Mouse (Mus musculus): ENCODE data around the gene Tspo. TPM values are rescaled to one million over a fixed set of nuclear protein-coding genes. Genes with fewer than 3 reads are reported as not detected.

Gene Tspo
- total RNA-seq (2021) (100 to 1,000 TPM; 298 to 606 TPM), polyA plus RNA-seq (2012; rRNA removed) (1,564 and 1,830 TPM in 2 replicates)
- long read RNA-seq, transcript Tspo-201 (4 exons, 837 nt) = major isoform, 509 of 554 reads
- long read RNA-seq, partial matches to known transcripts = 32 of 554 reads
- long read RNA-seq, other reads (novel, unspliced or antisense) = 13 of 554 reads

DNA sequence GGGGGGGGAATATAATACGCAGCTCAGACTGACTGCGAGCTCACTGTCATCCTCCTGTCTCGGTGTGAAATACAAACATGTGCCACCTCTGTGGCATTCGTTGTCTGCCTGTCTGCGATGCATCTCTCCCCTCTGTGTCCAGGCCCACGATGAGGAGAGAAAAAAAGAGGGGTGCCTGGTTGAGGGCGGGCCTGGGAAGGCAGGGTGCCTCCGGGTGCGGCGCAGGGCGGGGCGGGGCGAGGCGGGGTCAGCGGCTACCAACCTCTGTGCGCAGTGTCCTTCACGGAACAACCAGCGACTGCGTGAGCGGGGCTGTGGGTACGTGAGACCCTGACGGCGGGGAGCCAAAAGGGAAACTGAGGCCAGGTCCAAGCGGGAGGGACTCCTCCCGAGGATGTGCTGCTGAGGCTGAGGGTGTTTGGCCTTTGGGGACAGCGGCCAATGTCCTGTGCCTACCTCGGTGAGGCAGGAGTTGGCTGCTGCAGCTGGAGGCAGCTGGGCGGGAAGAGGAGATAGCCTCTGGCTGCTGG is at the start of gene Tspo, which contains the start of gene Mcat:
Gene Tspo (plus strand): TSS at position 266 of the 530 bp plus-strand sequence.
Gene Mcat (minus strand): TSS at position 461 of the 530 bp plus-strand sequence.
- DNase-seq = peak; percentile 93

DNA sequence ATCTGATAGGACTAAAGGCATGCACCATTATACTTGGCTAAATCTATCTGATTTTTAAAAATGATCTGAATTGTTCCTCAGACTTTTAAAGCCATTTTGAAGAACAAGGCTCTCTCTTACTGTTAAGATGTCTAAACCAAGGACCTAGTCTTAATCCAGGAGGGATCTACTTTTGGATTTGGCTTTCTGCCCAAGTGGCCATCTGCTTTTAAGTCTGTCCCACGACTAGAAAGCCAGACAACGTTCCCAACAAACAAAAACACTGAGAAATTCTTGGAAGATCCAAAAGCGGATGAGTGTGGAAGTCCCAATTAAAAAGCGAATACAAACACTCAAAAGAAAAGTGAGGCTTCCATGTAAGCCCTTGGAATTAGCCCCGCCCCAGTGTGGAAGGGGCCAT is 48.4 kb upstream of the Tspo start:
- no peak for DNase-seq

DNA sequence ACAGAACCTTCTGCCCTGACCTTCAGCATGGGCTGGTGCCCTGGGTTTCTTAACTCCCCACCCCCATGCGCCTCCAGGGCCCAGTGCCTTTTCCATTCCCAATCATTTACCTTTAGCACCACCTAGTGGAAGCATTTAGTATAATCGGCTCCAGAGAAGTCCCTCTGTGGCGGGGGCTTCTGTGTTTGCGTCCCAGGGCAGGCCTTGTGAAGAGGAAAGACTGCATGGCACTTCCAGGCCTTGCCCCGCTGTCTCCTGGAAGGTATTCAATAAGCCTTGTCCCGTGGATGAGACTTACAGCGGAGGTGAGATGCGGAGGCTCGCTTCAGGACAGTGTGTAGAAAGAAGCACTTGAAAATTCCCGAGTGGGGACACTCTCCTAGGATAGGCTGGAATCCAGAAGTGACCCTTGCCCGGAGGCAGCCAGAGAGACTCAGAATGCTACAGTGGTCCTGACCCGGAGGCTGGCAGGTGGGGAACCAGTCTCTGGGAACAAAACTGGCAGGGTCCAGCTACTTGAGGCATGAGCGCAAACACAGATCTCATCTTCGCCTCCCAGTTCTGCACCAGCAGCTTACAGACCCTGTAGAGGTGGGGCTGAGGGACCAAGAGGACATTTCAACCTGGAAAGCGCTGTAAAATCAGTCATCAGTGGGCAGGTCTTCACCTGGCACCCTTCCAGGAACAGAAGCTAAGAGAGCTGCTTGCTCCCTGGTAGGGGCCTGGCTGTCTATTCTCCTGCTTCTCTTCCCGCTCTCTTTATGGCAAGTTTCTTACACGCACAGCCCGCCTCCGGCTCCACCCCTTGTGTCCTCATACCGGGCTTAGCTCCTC is 45.0 kb upstream of the Tspo start:
- peak; percentile 57 for DNase-seq

DNA sequence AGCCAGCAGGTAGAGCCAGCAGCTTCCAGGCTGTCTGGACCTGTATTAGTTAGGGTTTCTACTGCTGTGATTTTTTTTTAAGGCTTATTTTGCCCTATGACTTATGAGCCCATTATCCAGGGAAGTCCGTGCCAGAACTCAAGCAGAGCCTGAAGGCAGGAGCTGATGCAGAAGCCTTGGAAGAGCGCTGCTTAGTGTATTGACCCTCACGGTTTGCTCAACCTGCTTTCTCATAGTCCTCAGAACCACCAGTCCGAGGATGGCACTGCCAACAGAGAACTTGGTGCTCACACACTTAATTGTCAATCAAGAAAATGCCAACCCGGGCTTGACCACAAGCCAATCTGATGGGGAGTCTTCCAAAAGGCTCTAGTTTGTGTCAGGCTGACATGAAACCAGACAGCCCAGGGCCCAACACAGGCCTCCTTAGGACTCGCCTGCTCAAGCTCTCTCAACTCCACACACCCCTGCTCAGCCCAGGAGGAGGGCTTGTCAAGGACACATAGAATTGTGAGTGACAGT is 42.5 kb upstream of the Tspo start:
- DNase-seq = no peak

DNA sequence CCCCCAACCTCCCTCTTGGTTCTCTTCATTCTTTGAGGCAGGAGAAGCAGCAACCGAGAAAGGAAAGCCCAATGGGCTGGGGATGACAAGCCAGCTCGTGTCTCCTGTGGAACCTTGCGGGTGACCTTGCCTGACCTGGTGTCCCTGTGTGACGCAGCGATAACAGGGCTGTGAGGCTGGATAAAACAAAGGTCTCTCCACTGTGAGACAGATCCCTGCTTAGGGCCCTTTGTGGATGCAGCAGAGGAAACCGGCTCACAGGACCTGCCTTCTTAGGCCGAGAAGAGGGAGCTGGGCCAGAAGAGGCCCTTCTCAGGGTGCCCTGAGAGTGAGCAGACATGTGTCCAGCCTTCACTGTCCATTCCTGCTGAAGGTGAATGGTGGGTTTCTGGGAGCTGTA is 40.2 kb upstream of the Tspo start:
- DNase-seq = peak; percentile 70

DNA sequence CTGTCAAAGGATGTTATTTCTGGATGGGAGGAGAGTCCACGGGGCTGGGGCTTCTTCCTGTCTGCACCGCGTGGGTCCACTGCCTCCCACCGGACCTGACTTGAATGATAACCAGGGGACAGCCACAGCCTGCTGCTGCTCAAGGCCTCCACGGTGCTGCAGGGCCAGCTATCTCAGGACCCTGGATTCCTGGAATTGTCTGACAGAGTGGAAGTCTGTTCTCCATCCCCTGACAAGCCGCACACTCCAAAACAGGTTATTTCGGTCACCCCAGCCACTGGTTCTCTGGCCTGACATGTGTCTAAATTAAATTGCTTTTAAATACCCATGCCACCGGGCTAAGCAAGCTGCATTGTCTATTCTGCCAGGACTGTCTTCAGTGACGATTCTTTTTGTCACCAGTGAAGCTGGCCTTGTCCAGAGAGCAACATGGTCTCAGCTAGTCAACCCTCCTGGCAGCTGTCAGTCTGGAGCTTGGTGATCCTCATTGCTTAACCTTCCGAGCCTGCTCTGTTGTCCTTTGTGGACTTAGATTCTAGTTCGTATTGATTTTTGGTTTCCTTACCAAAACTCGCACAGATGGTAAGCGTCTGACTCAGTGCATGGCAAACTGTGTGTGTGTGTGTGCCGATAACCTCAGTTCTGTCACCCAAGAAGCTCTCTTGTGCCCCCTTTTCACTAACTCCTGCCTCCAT is 39.6 kb upstream of the Tspo start:
- DNase-seq = no peak

DNA sequence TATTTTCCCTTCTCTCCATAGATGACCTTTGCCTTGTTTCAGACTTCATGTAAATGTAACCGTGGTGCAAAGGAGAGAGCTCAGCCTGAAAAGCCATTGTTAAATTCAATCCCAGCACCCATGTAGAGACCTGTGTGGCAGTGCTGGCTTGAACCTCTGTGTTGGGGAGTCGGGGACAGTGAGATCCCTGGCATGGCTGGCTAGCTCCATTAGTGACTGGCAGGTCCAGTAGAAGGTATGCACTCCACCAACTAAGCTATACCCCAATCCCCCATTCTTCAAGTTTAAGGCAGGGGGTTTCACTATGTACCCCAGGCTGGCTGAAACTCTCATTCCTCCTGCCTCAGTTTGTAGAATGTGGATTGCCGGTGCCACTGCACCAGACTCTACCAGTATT is 39.1 kb upstream of the Tspo start:
- DNase-seq = no peak

DNA sequence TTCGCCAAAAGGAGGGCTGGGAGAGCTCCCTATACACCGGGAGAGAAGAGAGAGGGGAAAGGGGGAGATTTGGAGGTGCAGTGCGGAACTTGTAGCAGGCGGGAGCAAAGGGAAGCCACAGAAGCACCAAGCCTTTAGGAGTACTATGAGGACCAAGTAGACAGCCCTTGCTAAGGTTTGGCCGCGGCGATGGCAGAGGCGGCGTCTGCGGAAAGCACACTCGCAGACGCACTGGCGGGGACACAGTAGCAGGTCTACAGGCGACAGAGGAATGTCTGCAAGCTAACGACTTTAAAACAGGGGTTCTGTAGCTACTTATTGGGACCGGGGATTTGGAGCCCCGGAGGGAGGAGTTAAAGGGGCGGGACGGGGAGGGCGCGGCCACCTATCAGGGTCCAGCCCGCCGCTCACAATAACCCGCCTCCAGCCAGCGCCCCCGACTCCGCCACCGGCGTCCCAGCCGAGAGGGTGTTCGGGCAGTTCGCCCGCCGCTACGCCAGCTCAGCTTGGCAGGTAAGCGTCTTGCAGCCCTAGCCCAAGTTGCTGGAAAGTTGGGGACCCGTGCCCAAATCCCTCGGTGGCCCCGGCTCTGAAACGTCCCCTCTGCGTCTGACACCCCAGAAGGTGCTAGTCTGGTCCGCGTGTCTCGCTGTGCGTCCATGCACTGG is 36.8 kb upstream of the Tspo start, which contains the start of gene Bik:
Gene Bik (plus strand): TSS at position 439 of the 668 bp plus-strand sequence.
- peak; percentile 76 for DNase-seq

DNA sequence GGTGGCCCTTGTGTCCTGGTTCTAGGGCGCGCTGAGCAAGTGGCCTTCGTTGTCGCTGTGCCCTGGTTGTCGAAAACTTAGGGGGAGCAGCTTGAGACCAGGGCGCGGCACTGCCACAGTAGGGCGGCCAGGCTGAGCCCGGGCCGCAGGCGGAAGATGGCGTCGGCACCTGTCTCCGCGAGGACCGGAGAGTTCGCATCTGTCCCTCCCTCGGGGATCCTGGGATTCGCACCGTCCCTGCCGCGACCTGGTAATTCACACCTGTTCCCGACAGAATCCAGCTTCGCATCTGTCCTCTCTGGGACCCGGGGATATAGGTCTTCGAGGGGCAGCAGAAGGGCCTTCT is 36.3 kb upstream of the Tspo start:
- DNase-seq = no peak

DNA sequence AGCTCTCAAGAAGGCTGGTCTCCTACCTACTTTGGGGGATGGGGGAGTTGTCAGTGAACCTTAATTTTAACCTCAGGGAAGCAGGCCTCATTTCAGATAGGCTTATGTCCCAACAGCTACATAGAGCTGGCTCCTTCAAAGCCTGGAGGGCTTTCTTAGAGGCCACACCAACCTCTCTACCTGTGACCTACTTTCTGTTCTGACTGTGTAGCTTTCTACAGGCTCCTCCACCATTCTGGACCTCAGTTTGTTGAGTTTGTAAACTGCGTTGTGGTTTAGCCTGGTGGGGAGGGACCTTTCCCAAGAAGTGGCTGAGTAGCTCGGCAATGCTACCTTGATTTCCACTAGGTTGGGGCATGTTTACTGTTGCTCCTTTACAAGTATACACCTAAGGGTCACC is 35.6 kb upstream of the Tspo start:
- no peak for DNase-seq

DNA sequence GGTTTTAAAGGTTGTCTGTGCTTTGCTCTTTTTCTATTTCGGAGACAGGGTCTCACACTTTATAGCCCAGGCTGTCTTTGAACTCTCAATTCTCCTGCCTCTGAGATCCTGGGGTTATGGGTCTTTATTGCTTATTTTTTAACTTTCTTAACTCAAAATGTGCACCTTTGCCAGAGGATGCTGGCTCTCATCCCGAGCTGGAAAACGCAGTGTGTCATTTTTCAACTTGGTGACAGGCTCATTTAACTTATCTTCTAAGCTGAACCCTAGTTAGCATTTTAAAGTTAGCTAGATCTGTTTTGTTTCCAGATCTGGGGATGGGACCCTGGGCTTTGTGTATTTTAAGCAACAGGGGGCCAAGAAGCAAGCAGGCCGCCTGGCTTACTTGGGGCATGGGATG is 34.5 kb upstream of the Tspo start:
- DNase-seq = no peak

DNA sequence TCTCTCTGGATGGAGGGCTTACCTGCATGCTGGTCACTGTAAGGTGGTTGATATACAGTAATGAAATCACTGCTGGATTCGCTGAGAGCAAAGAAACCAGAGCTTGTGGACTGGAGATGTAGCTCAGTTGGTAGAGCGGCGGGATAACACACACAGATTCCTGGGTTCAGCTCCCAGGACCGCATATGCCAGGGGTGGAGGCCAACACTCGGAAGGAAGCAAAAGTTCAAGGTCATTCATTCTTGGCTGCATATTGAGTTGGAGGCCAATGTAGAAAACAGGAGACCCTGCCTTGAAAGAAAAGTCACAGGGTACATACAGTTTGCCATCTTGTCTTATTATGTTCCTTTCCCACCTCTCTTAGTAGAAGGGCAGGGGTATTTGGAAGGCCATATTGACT is 33.6 kb upstream of the Tspo start:
- peak; percentile 54 for DNase-seq

DNA sequence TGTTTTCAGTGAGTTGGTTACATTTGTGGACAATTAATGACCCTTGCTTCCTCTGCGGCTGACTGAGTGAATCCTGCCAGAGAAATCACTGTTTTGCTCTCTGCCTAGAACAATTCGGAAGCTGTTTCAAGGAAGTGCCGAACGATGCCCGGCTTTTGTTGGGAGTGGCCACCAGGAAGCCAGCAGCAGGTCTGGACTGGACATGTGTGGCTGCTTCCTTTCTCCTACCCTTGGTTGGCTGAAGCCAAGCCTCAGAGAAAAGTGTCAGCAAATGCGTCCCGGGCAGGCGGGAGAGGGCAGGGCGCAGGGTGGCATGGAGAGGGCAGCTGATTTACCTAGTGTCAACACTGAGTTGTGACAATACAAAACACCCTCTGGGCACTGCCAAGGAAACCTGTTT is 33.2 kb upstream of the Tspo start:
- peak; percentile 54 for DNase-seq

DNA sequence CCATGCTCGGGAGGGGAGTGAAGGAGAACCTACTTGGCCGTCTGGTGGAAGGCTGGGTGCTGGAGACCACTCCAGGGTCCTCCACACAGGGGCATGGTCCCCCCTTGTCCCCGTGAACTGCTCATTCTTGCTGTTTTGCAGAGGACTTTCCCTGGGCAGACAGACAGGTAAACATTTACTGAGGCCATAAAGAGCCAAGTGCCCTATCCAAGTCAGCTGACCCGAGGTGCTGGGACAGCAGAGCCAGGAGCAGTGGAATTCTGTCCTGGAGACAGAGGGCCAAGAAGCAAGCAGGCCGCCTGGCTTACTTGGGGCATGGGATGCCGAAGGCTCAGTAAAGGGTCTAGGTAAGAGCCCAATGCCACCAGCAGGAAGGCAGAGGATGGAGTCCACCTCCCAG is 32.7 kb upstream of the Tspo start:
- no peak for DNase-seq

DNA sequence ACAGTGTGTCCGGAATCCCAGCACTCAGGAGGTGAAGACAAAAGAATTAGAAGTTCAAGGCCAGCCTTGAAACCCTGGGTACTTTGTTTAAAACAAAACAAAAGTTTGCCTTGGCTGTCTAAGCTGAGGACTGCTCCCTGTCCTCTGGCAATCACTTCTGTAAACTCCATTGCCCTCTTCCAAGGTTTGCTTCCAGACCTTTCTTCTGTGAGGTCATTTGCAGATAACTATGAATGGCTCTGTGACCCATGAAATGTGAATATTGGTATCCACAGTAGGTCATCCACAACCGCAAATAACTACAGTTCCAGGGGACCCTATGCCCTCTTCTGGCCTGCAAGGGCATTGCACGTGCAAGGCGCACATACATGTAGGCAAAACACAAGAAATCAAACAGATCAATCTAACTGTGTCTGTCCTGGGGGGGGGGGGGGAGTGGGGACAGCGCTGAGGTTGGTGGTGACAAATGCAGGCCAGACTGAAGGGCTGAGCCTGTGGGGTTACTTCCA is 31.4 kb upstream of the Tspo start:
- DNase-seq = no peak

DNA sequence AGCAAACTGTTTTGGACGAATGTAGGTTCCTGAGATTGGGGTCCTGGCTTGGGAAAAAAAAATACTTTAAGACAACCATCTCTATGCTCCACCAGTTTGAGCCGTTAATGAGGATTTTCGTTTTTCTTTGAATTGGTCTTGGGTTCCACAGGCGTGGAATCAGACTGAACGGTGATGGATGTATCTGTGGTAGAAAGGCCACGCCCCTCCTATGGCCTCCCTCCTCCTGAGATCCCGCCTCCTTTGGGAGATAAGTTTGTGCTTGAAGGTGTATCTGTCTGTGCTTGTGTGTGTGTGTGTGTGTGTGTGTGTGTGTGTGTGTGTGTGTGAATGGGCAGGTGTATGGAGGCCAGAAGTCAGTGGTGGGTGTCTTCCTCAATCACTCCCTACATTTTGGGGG is 30.8 kb upstream of the Tspo start:
- DNase-seq = no peak

DNA sequence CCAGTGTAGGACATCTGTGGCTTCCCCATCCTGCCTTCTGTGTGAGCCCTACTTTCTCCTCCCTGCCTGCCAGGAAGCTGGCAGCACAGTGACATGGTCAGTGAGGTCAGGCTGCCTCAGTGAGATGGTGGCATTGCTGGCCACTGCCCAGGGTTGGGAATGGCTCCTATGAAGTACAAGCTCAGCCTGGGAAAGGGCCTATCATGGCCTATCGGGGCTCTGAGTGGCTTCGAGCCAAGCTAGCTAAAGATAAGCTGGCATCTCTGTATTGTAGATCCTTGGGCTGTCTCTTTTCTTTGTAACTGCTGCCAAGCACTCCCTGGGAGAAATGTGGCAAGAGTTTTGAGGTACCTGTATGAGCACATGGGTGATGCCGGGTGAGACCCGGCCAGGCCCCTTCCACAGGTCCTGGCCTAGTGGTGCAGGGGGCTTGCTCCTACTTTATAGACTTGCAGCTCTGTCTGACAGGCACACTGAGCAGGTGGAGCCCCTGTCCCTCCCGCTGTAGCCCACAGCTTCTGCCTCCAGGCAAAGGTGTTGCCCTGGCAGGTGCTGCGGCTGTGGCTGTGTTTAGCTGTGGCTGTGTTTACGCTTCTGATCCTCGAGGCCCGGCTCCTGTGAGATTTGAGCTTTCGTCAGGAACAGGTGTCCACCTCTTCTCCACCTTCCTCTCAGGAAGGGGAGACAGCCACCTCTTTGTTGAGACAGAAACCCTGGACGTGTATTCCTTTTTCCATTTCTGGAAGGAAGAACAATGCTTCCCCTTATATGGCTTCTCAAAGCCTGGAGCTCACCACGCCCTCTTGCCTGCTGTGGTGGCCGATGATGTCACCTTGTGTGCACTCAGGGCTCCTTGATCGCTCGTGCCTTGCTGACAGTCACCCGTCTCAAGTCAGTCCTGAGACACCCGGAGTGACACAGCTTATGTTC is 28.2 kb upstream of the Tspo start:
- DNase-seq = peak; percentile 58

DNA sequence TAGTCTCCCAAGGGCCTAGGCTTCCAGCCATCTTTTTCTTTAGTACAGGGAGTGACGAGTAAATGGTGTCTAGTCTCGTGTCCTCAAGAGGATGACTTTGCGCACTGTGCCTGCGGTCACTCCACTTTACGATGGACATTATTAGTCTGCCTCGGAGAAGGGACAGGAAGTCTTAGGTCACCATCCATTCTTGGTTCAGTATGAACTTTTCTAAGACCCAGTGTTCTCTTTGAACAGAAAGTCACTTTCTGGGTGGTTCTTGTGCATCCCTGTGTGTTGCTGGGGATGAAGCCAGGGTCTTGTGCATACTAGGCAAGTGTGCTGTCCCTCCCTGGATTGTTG is 27.5 kb upstream of the Tspo start:
- DNase-seq = no peak

DNA sequence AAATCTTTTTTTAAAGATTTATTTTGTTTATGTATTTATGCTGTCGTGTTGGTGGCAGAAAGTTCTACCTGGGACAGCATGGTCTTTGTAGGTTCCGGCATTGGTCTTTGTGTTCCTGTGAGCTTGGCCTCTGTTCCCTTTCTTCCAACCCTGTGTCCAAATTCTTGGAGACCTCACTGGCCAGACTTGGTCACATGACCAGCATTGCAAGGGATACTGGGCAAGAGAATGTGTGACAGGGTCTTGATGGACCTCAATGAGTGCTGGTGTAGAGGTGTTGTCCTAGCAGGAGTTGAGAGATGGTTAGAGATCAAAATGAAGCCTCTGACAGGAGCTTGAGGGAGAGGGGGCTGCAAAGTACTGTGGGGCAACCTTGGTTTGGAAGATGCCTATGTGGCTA is 24.5 kb upstream of the Tspo start:
- no peak for DNase-seq

DNA sequence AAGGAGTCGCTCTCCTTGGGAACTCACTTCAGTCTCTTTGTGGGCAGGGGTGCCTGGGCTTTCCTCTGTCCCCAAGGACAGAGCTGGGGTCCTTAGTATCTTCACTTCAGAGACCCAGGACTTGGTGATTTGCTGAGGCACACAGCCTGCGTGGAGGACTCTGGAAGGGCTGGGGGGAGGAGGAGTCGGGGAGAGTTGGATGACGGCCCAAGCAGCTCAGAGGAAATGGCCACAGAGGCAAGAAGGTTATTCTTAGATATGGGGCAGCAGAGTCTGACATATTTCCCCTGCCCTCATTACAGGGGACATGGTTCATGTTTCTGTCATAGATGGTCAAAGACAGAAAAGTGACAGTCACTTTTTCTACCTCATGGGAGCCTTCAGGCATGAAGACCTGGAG is 23.5 kb upstream of the Tspo start:
- DNase-seq = peak; percentile 72
